Mouse (Mus musculus) yolk sac, embryonic 10.5 days (tissue): Measurements from ENCODE around the gene Bcar3.

Source experiments
- DNase-seq: peaks from one replicate; pipeline ENCODE4 v3.0.0-alpha.2; 2017; ENCODE audit warnings: low spot score

The Bcar3 gene

GRCm38 (mm10) chr3:122419610-122420409, 125.9 kb downstream of the Bcar3 start:
- DNase-seq, result peak; percentile 84

GRCm38 (mm10) chr3:122420410-122420774, 126.5 kb downstream of the Bcar3 start:
- DNase-seq, result no peak

GRCm38 (mm10) chr3:122421042-122421702, 127.2 kb downstream of the Bcar3 start:
- no peak for DNase-seq

GRCm38 (mm10) chr3:122421802-122422201, 127.9 kb downstream of the Bcar3 start:
- DNase-seq, result peak; percentile 71

GRCm38 (mm10) chr3:122422276-122422675, 128.3 kb downstream of the Bcar3 start:
- no peak for DNase-seq

GRCm38 (mm10) chr3:122423643-122424042, 129.7 kb downstream of the Bcar3 start:
- no peak for DNase-seq

GRCm38 (mm10) chr3:122428325-122428821, 134.4 kb downstream of the Bcar3 start:
- DNase-seq, result peak; percentile 76

GRCm38 (mm10) chr3:122430780-122431497, 137.0 kb downstream of the Bcar3 start:
- DNase-seq, result no peak

- peak; percentile 53 for DNase-seq
Observed at GRCm38 (mm10) chr3:122432811-122433406, 139.0 kb downstream of the Bcar3 start.

GRCm38 (mm10) chr3:122433975-122434626, 140.2 kb downstream of the Bcar3 start:
- DNase-seq, result no peak

- no peak for DNase-seq
Observed at GRCm38 (mm10) chr3:122434983-122435935, 141.3 kb downstream of the Bcar3 start.

GRCm38 (mm10) chr3:122438143-122438825, 144.3 kb downstream of the Bcar3 start:
- no peak for DNase-seq

- no peak for DNase-seq
Observed at GRCm38 (mm10) chr3:122445696-122446095, 151.8 kb downstream of the Bcar3 start.

GRCm38 (mm10) chr3:122446678-122447077, 152.7 kb downstream of the Bcar3 start:
- no peak for DNase-seq

GRCm38 (mm10) chr3:122448196-122448595, 154.3 kb downstream of the Bcar3 start:
- DNase-seq, result no peak

GRCm38 (mm10) chr3:122450041-122450440, 156.1 kb downstream of the Bcar3 start:
- no peak for DNase-seq

GRCm38 (mm10) chr3:122453875-122454274, 159.9 kb downstream of the Bcar3 start:
- no peak for DNase-seq

GRCm38 (mm10) chr3:122456156-122456555, 162.2 kb downstream of the Bcar3 start:
- DNase-seq, result no peak

- no peak for DNase-seq
Observed at GRCm38 (mm10) chr3:122456807-122457206, 162.9 kb downstream of the Bcar3 start.

- no peak for DNase-seq
Observed at GRCm38 (mm10) chr3:122457723-122458122, 163.8 kb downstream of the Bcar3 start.
